Mouse (Mus musculus) midbrain, postnatal 0 days (tissue): ENCODE data around the gene Gemin4. TPM values are rescaled to one million over a fixed set of nuclear protein-coding genes. Genes with fewer than 3 reads are reported as not detected.
"Not testable (repeated sequence)": the region's sequence is repeated elsewhere in the genome, so short reads cannot be mapped to it uniquely, and the experiment has no call there.

Source experiments
- ATAC-seq: fragments of 200-750 bp; cut with Nextera tagmentation; 2 replicates; pipeline ENCODE4 v1.8.0; 2017; ENCODE audit warnings: moderate number of reproducible peaks, mild to moderate bottlenecking, moderate TSS enrichment, moderate library complexity; ENCODE audit not compliant: low FRiP score
- DNase-seq: peaks from one replicate; pipeline ENCODE4 v3.0.0-alpha.2; 2015; ENCODE audit warnings: low spot score
- H3K27ac ChIP-seq: fragments of 300-500 bp; sonication (generic); 2 replicates; pipeline ENCODE4 v1.5.1; 2014; ENCODE audit warnings: low read depth, mild to moderate bottlenecking, low read length, mixed read lengths
- H3K27me3 ChIP-seq: fragments of 300-500 bp; sonication (generic); 2 replicates; pipeline ENCODE4 v1.6.1; 2014; ENCODE audit warnings: low read length, control low read depth, mixed read lengths; ENCODE audit not compliant: insufficient read depth
- H3K36me3 ChIP-seq: fragments of 300-500 bp; sonication (generic); 2 replicates; pipeline ENCODE4 v1.6.1; 2014; ENCODE audit warnings: low read length, control low read depth, mixed read lengths; ENCODE audit not compliant: insufficient read depth
- H3K4me1 ChIP-seq: fragments of 300-500 bp; sonication (generic); 2 replicates; pipeline ENCODE4 v1.6.1; 2014; ENCODE audit warnings: mild to moderate bottlenecking, control low read depth, antibody characterized with exemption, low read length, mixed read lengths; ENCODE audit not compliant: insufficient read depth
- H3K4me2 ChIP-seq: fragments of 300-500 bp; sonication (generic); 2 replicates; pipeline ENCODE4 v1.6.1; 2014; ENCODE audit warnings: low read depth, mild to moderate bottlenecking, low read length, mixed read lengths; ENCODE audit not compliant: poor library complexity, severe bottlenecking
- H3K4me3 ChIP-seq: fragments of 300-500 bp; sonication (generic); 2 replicates; pipeline ENCODE4 v1.5.1; 2014; ENCODE audit warnings: low read depth, mild to moderate bottlenecking, low read length, moderate library complexity
- H3K9ac ChIP-seq: fragments of 300-500 bp; sonication (generic); replicated peaks from 2 replicates; pipeline ENCODE4 v1.6.1; 2014; ENCODE audit warnings: mild to moderate bottlenecking, low read length, moderate library complexity, mixed read lengths; ENCODE audit not compliant: poor library complexity, severe bottlenecking
- H3K9me3 ChIP-seq: fragments of 300-500 bp; sonication (generic); 2 replicates; pipeline ENCODE4 v1.6.1; 2016; ENCODE audit warnings: low read length, control low read depth
- CTCF ChIP-seq: IDR thresholded peaks from 2 replicates; pipeline ENCODE4 v1.5.1; 2016; ENCODE audit warnings: antibody characterized with exemption, mild to moderate bottlenecking
- WGBS: fragments of 180-500 bp; shearing (Covaris S2); extraction: QIAGEN DNeasy Blood & Tissue Kit; methylation state at CpG from one replicate; pipeline ENCODE4 v1.1.7; 2014; 5-methylcytosine and 5-hydroxymethylcytosine counted together
- polyA plus RNA-seq: library from polyadenylated mRNA; unstranded; fragments of >200 nt; fragmentation: Nextera tagmentation; extraction: Ambion mirVana; gene quantifications from 2 replicates; pipeline ENCODE4 v1.2.1, GENCODE M21; 2015
- total RNA-seq: library from RNA; depleted of rRNA; stranded (reverse); fragments of >200 nt; gene quantifications from 2 replicates; pipeline ENCODE4 v1.2.3, GENCODE M21; 2014

Gemin4 gene
- total and polyA plus RNA-seq, 2 experiments from 2014 or later, result 7.4 to 10.1 TPM

GRCm38 (mm10) chr11:76213841-76214240 is 3.6 kb downstream of the Gemin4 start:
- WGBS, result 15% methylated on average over 5 of the region's 5 CpGs
- no peaks in the 10 kb centered on the region for H3K9me3 ChIP-seq
- no peak overlapping the region for H3K27ac ChIP-seq
- no peaks in the 10 kb centered on the region for H3K27me3 ChIP-seq
- no peak for TF ChIP-seq CTCF
- DNase-seq (no peak), ATAC-seq (no peak)
- H3K4me1 ChIP-seq, result no peaks in the 10 kb centered on the region
- H3K9ac ChIP-seq, result no peak overlapping the region
- H3K4me2 ChIP-seq, result no peak overlapping the region
- peaks cover 18% of the 10 kb centered on the region for H3K36me3 ChIP-seq
- no peak overlapping the region for H3K4me3 ChIP-seq

GRCm38 (mm10) chr11:76211595-76211994 is 5.9 kb downstream of the Gemin4 start:
- H3K36me3 ChIP-seq, result peaks cover 40% of the 10 kb centered on the region

GRCm38 (mm10) chr11:76210228-76210985 is 7.1 kb downstream of the Gemin4 start:
- H3K9ac ChIP-seq, result no peak overlapping the region
- ATAC-seq, result no peak
- no peak for DNase-seq
- no peaks in the 10 kb centered on the region for H3K27me3 ChIP-seq
- no peak overlapping the region for H3K4me3 ChIP-seq
- H3K4me1 ChIP-seq, result no peaks in the 10 kb centered on the region
- no peak for TF ChIP-seq CTCF
- H3K9me3 ChIP-seq, result no peaks in the 10 kb centered on the region
- H3K27ac ChIP-seq, result no peak overlapping the region
- H3K36me3 ChIP-seq, result peaks cover 44% of the 10 kb centered on the region
- H3K4me2 ChIP-seq, result no peak overlapping the region
- 91% methylated on average over 13 of the region's 13 CpGs for WGBS

More at GRCm38 (mm10) chr11:76211595-76211994, 5.9 kb downstream of the Gemin4 start:
- not testable (repeated sequence) for ATAC-seq, DNase-seq, H3K4me2 ChIP-seq, H3K9me3 ChIP-seq, H3K4me3 ChIP-seq, H3K4me1 ChIP-seq, H3K27me3 ChIP-seq, H3K9ac ChIP-seq, H3K27ac ChIP-seq
- WGBS, result 97% methylated on average over 2 of the region's 6 CpGs

GRCm38 (mm10) chr11:76206793-76207192 is 10.7 kb downstream of the Gemin4 start:
- Histone ChIP-seq H3K4me3 (no peak overlapping the region), H3K9ac (no peak overlapping the region), H3K27me3 (no peaks in the 10 kb centered on the region), H3K4me1 (no peaks in the 10 kb centered on the region; the same call in 1 of the 2 replicates), H3K4me2 (no peak overlapping the region), H3K27ac (no peak overlapping the region), H3K36me3 (peaks cover 42% of the 10 kb centered on the region), H3K9me3 (no peaks in the 10 kb centered on the region)
- WGBS, result 86% methylated on average over 5 of the region's 5 CpGs
- ATAC-seq (no peak), DNase-seq (no peak)
- TF ChIP-seq CTCF, result no peak

GRCm38 (mm10) chr11:76201761-76202674 is 15.4 kb downstream of the Gemin4 start:
- Histone ChIP-seq H3K4me3 (peak overlapping the region; percentile 94), H3K9me3 (no peaks in the 10 kb centered on the region), H3K4me1 (no peaks in the 10 kb centered on the region; the same call in 1 of the 2 replicates), H3K36me3 (peaks cover 17% of the 10 kb centered on the region), H3K27me3 (no peaks in the 10 kb centered on the region), H3K27ac (peak overlapping the region; percentile 79), H3K9ac (peak overlapping the region; percentile 88), H3K4me2 (peak overlapping the region; percentile 79)
- DNase-seq (peak; percentile 83), ATAC-seq (peak; percentile 98)
- WGBS, result under 1% methylated on average over 85 of the region's 90 CpGs
- peak; percentile 21; the same call in 1 of the 2 replicates for TF ChIP-seq CTCF
